Mouse (Mus musculus) cerebellum, adult 2 months (tissue): ENCODE measurements around the gene Smarcd2.

Experiments
- CTCF ChIP-seq: fragments of 200-500 bp; IDR thresholded peaks from 2 replicates; pipeline ENCODE4 v1.5.1; 2011; ENCODE audit warnings: low read depth, mild to moderate bottlenecking, control low read depth, low read length, moderate library complexity, borderline replicate concordance; ENCODE audit not compliant: insufficient read depth
- POLR2A ChIP-seq: fragments of 200-500 bp; IDR thresholded peaks from 2 replicates; pipeline ENCODE4 v1.6.1; 2011; ENCODE audit warnings: low read length, control low read depth, borderline replicate concordance; ENCODE audit not compliant: insufficient read depth

DNA sequence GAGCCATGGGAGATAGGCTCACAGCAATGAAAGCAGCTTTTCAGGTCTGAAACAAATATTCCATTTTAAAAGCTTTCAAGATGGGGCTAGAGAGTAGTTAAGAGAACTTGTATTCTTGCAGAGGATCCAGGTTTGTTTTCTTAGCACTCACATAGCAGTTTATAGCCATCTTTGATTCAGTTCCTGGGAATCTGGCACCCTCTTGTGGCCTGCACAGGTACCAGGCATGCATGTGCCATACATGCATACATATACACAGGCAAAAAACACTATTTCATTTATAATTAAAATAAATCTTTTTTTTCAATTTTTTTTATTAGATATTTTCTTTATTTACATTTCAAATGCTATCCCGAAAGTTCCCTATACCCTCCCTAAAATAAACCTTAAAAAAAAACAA, 25.9 kb downstream of the Smarcd2 start:
- TF ChIP-seq CTCF, result peak; percentile 40; the same call in 1 of the 2 replicates
- no peak for TF ChIP-seq POLR2A
